In the genomic region with DNA sequence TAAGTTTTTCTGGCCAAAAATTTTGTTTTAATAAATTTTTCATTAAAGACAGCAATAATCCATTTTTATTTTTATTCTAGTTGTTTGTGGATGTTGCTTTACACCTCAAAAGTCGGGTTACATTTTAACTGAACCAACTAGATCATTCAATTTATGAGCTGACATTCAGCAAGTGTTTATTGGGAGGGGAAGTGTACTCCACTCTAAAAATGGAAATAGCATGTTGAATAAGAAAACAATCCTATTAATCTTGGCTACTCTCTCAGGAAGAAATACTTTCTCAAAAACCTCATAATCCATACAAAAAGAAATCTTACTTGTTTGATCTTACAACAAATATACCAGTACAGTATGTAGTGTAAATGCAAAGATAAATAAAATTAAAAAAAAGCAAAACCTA, we compare ENCODE assay signal across 7 mouse cellular contexts. TPM values are rescaled to one million over a fixed set of nuclear protein-coding genes. Genes with fewer than 3 reads are reported as not detected.
DNase-seq lines count a peak whose midpoint lies in the region; ATAC-seq and TF ChIP-seq lines count a peak whose summit lies in the region.

No protein-coding gene starts in this region.

- no peaks in the 10 kb centered on the region for H3K27me3 ChIP-seq in megakaryocyte, embryonic 14.5 days (replicated peaks)
- no peaks in the 10 kb centered on the region for H3K27me3 ChIP-seq in forebrain, embryonic 13.5 days
- H3K27me3 ChIP-seq in liver, embryonic 11.5 days (replicated peaks; ENCODE audit: control insufficient read depth, insufficient read depth, low read length) = no peaks in the 10 kb centered on the region
- no peaks in the 10 kb centered on the region for H3K27me3 ChIP-seq in stomach, postnatal 0 days (ENCODE audit: control insufficient read depth, insufficient read depth, low read length)

- H3K4me3 ChIP-seq in megakaryocyte, embryonic 14.5 days (replicated peaks) = peak overlapping the region; percentile 96
- H3K4me3 ChIP-seq in forebrain, embryonic 13.5 days = peak overlapping the region; percentile 62
- H3K4me3 ChIP-seq in liver, embryonic 11.5 days (ENCODE audit: low read depth, low read length) = peak overlapping the region; percentile 73
- peak overlapping the region; percentile 72 for H3K4me3 ChIP-seq in stomach, postnatal 0 days (ENCODE audit: low read depth, low read length)

- DNase-seq in liver, embryonic 11.5 days (ENCODE audit: low spot score) = no peak
- DNase-seq in stomach, postnatal 0 days (ENCODE audit: low spot score) = no peak
- DNase-seq in right cerebral cortex, postnatal 36 days (ENCODE audit: low spot score in 2 of 2) = no peak
- DNase-seq in right cerebral cortex, postnatal 4 days = no peak

- no peak for TF ChIP-seq EP300 in stomach, postnatal 0 days (optimal IDR thresholded peaks at IDR 0.05)

- H3K4me1 ChIP-seq in megakaryocyte, embryonic 14.5 days = peaks cover 33% of the 10 kb centered on the region
- peaks cover 20% of the 10 kb centered on the region for H3K4me1 ChIP-seq in forebrain, embryonic 13.5 days
- H3K4me1 ChIP-seq in liver, embryonic 11.5 days (replicated peaks; ENCODE audit: control insufficient read depth, insufficient read depth, low read length) = peaks cover 20% of the 10 kb centered on the region
- no peaks in the 10 kb centered on the region for H3K4me1 ChIP-seq in stomach, postnatal 0 days (replicated peaks; ENCODE audit: control insufficient read depth, insufficient read depth)

- no peak for ATAC-seq in megakaryocyte, adult 5-6 weeks (ENCODE audit: poor library complexity, severe bottlenecking)
- ATAC-seq in forebrain, embryonic 13.5 days = no peak
- no peak for ATAC-seq in liver, embryonic 11.5 days (replicated peaks; ENCODE audit: low FRiP score)
- ATAC-seq in stomach, postnatal 0 days (ENCODE audit: low FRiP score, low TSS enrichment) = no peak

- no peak for TF ChIP-seq CTCF in stomach, postnatal 0 days (IDR thresholded peaks at IDR 0.05; ENCODE audit: low read depth)

- H3K9ac ChIP-seq in forebrain, embryonic 13.5 days = peak overlapping the region; percentile 82
- H3K9ac ChIP-seq in liver, embryonic 11.5 days (ENCODE audit: low read depth, low read length) = peak overlapping the region; percentile 93
- peak overlapping the region; percentile 88; the same call in 1 of the 2 replicates for H3K9ac ChIP-seq in stomach, postnatal 0 days (ENCODE audit: low read length)

- peaks cover 24% of the 10 kb centered on the region for H3K36me3 ChIP-seq in megakaryocyte, embryonic 14.5 days (replicated peaks; ENCODE audit: low read length)
- peaks cover 3% of the 10 kb centered on the region; the same call in 1 of the 2 replicates for H3K36me3 ChIP-seq in forebrain, embryonic 13.5 days (ENCODE audit: poor library complexity, severe bottlenecking)
- H3K36me3 ChIP-seq in liver, embryonic 11.5 days (ENCODE audit: control insufficient read depth, insufficient read depth, low read length) = no peaks in the 10 kb centered on the region
- H3K36me3 ChIP-seq in stomach, postnatal 0 days (ENCODE audit: control insufficient read depth, insufficient read depth, low read length) = no peaks in the 10 kb centered on the region

- peak overlapping the region; percentile 65 for H3K4me2 ChIP-seq in forebrain, embryonic 13.5 days
- peak overlapping the region; percentile 78 for H3K4me2 ChIP-seq in liver, embryonic 11.5 days
- H3K4me2 ChIP-seq in stomach, postnatal 0 days (replicated peaks; ENCODE audit: low read depth) = peak overlapping the region; percentile 64

- H3K27ac ChIP-seq in forebrain, embryonic 13.5 days = peak overlapping the region; percentile 92; the same call in 1 of the 2 replicates
- peak overlapping the region; percentile 98 for H3K27ac ChIP-seq in liver, embryonic 11.5 days (ENCODE audit: low read depth, low read length)
- H3K27ac ChIP-seq in stomach, postnatal 0 days (replicated peaks) = no peak overlapping the region; the same call in 1 of the 2 replicates

- WGBS in forebrain, embryonic 13.5 days = 54% methylated on average over 1 of the region's 1 CpGs
- WGBS in liver, embryonic 11.5 days = 33% methylated on average over 1 of the region's 1 CpGs
- WGBS in stomach, postnatal 0 days = 39% methylated on average over 1 of the region's 1 CpGs

- no peaks in the 10 kb centered on the region for H3K9me3 ChIP-seq in megakaryocyte, embryonic 14.5 days
- H3K9me3 ChIP-seq in forebrain, embryonic 13.5 days (replicated peaks) = no peaks in the 10 kb centered on the region
- no peaks in the 10 kb centered on the region for H3K9me3 ChIP-seq in liver, embryonic 11.5 days (ENCODE audit: control insufficient read depth, low read length)
- no peaks in the 10 kb centered on the region for H3K9me3 ChIP-seq in stomach, postnatal 0 days (ENCODE audit: control insufficient read depth, low read length)

RNA-seq across cellular contexts. Expression of a gene that starts 1.0 kb away (rescaled TPM):
- 0.91 TPM in 1 of 2 replicates, not detected in the other for polyA plus RNA-seq in megakaryocyte, embryonic 14.5 days (2012; ENCODE audit: insufficient read depth, low replicate concordance)
- total RNA-seq in megakaryocyte, adult 5-6 weeks (2015) = 22.5 and 23.7 TPM in 2 replicates
- 21.9 and 23.8 TPM in 2 replicates for total RNA-seq in megakaryocyte, adult 5-6 weeks (2017)
- polyA plus RNA-seq in forebrain, embryonic 13.5 days (2015; fragmentation: Nextera tagmentation; extraction: Ambion mirVana) = 54.8 and 61.1 TPM in 2 replicates
- polyA plus RNA-seq in liver, embryonic 11.5 days (2014; fragmentation: Nextera tagmentation; extraction: Ambion mirVana) = 53.2 and 62.3 TPM in 2 replicates
- 14.8 and 15.5 TPM in 2 replicates for polyA plus RNA-seq in stomach, postnatal 0 days (2015; fragmentation: Nextera tagmentation; extraction: Ambion mirVana)

RNA-seq across cellular contexts. Expression of a gene that starts 1.2 kb away (rescaled TPM):
- polyA plus RNA-seq in megakaryocyte, embryonic 14.5 days (2012; ENCODE audit: insufficient read depth, low replicate concordance) = 21.8 and 484 TPM in 2 replicates
- total RNA-seq in megakaryocyte, adult 5-6 weeks (2015) = 803 and 833 TPM in 2 replicates
- total RNA-seq in megakaryocyte, adult 5-6 weeks (2017) = 665 and 708 TPM in 2 replicates
- polyA plus RNA-seq in forebrain, embryonic 13.5 days (2015; fragmentation: Nextera tagmentation; extraction: Ambion mirVana) = 1,631 and 1,827 TPM in 2 replicates
- 1,278 and 1,318 TPM in 2 replicates for polyA plus RNA-seq in liver, embryonic 11.5 days (2014; fragmentation: Nextera tagmentation; extraction: Ambion mirVana)
- 653 and 712 TPM in 2 replicates for polyA plus RNA-seq in stomach, postnatal 0 days (2015; fragmentation: Nextera tagmentation; extraction: Ambion mirVana)
